Mouse (Mus musculus) olfactory bulb, adult 2 months (tissue): ENCODE measurements at regions not wholly inside any gene's neighbourhood (a gene's known extent, or its start where the extent isn't known, plus 50 kb on each side); places are given as distances from the start of the nearest gene placed in this dataset.

Experiments
- H3K27ac ChIP-seq: fragments of 200-500 bp; 2 replicates; pipeline ENCODE4 v1.5.1; 2012; ENCODE audit warnings: low read depth, low read length; ENCODE audit not compliant: insufficient read depth
- H3K4me1 ChIP-seq: fragments of 200-500 bp; 2 replicates; pipeline ENCODE4 v1.6.1; 2012; ENCODE audit warnings: low read length; ENCODE audit not compliant: control insufficient read depth, insufficient read depth
- H3K4me3 ChIP-seq: fragments of 200-500 bp; 2 replicates; pipeline ENCODE4 v1.5.1; 2012; ENCODE audit warnings: mild to moderate bottlenecking, low read depth, low read length, moderate library complexity; ENCODE audit not compliant: insufficient read depth
- CTCF ChIP-seq: fragments of 200-500 bp; IDR thresholded peaks from 2 replicates; pipeline ENCODE4 v1.5.1; 2012; ENCODE audit warnings: low read depth, mild to moderate bottlenecking, low read length, moderate library complexity; ENCODE audit not compliant: insufficient read depth
- POLR2A ChIP-seq: fragments of 200-500 bp; IDR thresholded peaks from 2 replicates; pipeline ENCODE4 v1.6.1; 2012; ENCODE audit warnings: mild to moderate bottlenecking, low read depth, low read length, moderate library complexity; ENCODE audit not compliant: insufficient read depth
- WGBS: fragments of 180-500 bp; shearing (Covaris S2); methylation state at CpG from one replicate; pipeline ENCODE4 v1.1.7; 2018; 5-methylcytosine and 5-hydroxymethylcytosine counted together

- 39% methylated on average over 7 of the region's 7 CpGs for WGBS
- H3K4me3 ChIP-seq = no peak overlapping the region
Measured at GRCm38 (mm10) chr2:21908813-21909480, 318.4 kb upstream of the Myo3a start.

GRCm38 (mm10) chr2:21909481-21909966 lies 317.8 kb upstream of the Myo3a start:
- no peak overlapping the region for H3K27ac ChIP-seq

More at GRCm38 (mm10) chr2:21908813-21909480, 318.4 kb upstream of the Myo3a start:
- no peak overlapping the region for H3K27ac ChIP-seq
- TF ChIP-seq POLR2A (no peak), CTCF (no peak)
- peaks cover 3% of the 10 kb centered on the region for H3K4me1 ChIP-seq

GRCm38 (mm10) chr2:21917804-21918690 lies 309.3 kb upstream of the Myo3a start:
- Histone ChIP-seq H3K4me1 (peaks cover 8% of the 10 kb centered on the region), H3K27ac (peak overlapping the region; percentile 66), H3K4me3 (peak overlapping the region; percentile 31)
- TF ChIP-seq CTCF (no peak), POLR2A (no peak)
- WGBS = 11% methylated on average over 16 of the region's 16 CpGs

More at GRCm38 (mm10) chr2:21909481-21909966, 317.8 kb upstream of the Myo3a start:
- Histone ChIP-seq H3K4me1 (peaks cover 3% of the 10 kb centered on the region), H3K4me3 (peak overlapping the region; percentile 44)
- no peak for TF ChIP-seq CTCF
- no peak for TF ChIP-seq POLR2A
- WGBS = 2% methylated on average over 7 of the region's 7 CpGs

GRCm38 (mm10) chr2:21919091-21919490 lies 308.2 kb upstream of the Myo3a start:
- WGBS = 54% methylated on average over 2 of the region's 2 CpGs
- H3K4me3 ChIP-seq = no peak overlapping the region

GRCm38 (mm10) chr2:21927656-21928055 lies 299.6 kb upstream of the Myo3a start:
- no peak overlapping the region for H3K4me3 ChIP-seq
- TF ChIP-seq POLR2A (no peak), CTCF (no peak)
- no peaks in the 10 kb centered on the region for H3K4me1 ChIP-seq
- WGBS = 33% methylated on average over 1 of the region's 1 CpGs
- no peak overlapping the region for H3K27ac ChIP-seq

More at GRCm38 (mm10) chr2:21919091-21919490, 308.2 kb upstream of the Myo3a start:
- Histone ChIP-seq H3K4me1 (peaks cover 8% of the 10 kb centered on the region), H3K27ac (no peak overlapping the region)
- TF ChIP-seq POLR2A (no peak), CTCF (no peak)

- no peak overlapping the region for H3K27ac ChIP-seq
- no peak for TF ChIP-seq CTCF
- WGBS = 95% methylated on average over 3 of the region's 3 CpGs
- H3K4me1 ChIP-seq = no peaks in the 10 kb centered on the region
- no peak overlapping the region for H3K4me3 ChIP-seq
Measured at GRCm38 (mm10) chr2:21939993-21940392, 287.3 kb upstream of the Myo3a start.

GRCm38 (mm10) chr2:21940797-21941487 lies 286.4 kb upstream of the Myo3a start:
- Histone ChIP-seq H3K4me1 (no peaks in the 10 kb centered on the region), H3K27ac (no peak overlapping the region), H3K4me3 (no peak overlapping the region)
- TF ChIP-seq CTCF (no peak), POLR2A (no peak)
- 47% methylated on average over 4 of the region's 4 CpGs for WGBS

- 77% methylated on average over 2 of the region's 2 CpGs for whole genome bisulfite sequencing
- TF ChIP-seq POLR2A = no peak
- no peak overlapping the region for H3K4me3 ChIP-seq
- no peak overlapping the region for H3K27ac ChIP-seq
- no peaks in the 10 kb centered on the region for H3K4me1 ChIP-seq
Measured at GRCm38 (mm10) chr2:21941488-21942000, 285.8 kb upstream of the Myo3a start.

GRCm38 (mm10) chr2:21943676-21944075 lies 283.6 kb upstream of the Myo3a start:
- no peaks in the 10 kb centered on the region for H3K4me1 ChIP-seq
- TF ChIP-seq POLR2A = no peak
- no peak for TF ChIP-seq CTCF
- 92% methylated on average over 2 of the region's 2 CpGs for WGBS
- H3K4me3 ChIP-seq = no peak overlapping the region
- H3K27ac ChIP-seq = no peak overlapping the region
